Mouse (Mus musculus) frontal cortex, postnatal 10 days (tissue): Measurements from ENCODE around the gene Gm28036.
A peak's percentile ranks its signal among the peaks of the same experiment; 100 is the strongest.

Source experiments
- DNase-seq, 2 experiments: peaks; one replicate each; pipeline ENCODE4 v3.0.0; 2022; ENCODE audit warnings: low spot score in 2 of 2, mixed read lengths in 1 of 2

The Gm28036 gene

GRCm38 (mm10) chr2:156084541-156084940 lies 42.4 kb downstream of the Gm28036 start:
- no peak for DNase-seq

GRCm38 (mm10) chr2:156080391-156080790 lies 46.5 kb downstream of the Gm28036 start:
- DNase-seq = no peak

- DNase-seq = no peak
Measured at GRCm38 (mm10) chr2:156079674-156080073, 47.2 kb downstream of the Gm28036 start.

- no peak for DNase-seq
Measured at GRCm38 (mm10) chr2:156079183-156079560, 47.7 kb downstream of the Gm28036 start.

- DNase-seq = no peak
Measured at GRCm38 (mm10) chr2:156078421-156079182, 48.3 kb downstream of the Gm28036 start.

- no peak for DNase-seq
Measured at GRCm38 (mm10) chr2:156077461-156077860, 49.4 kb downstream of the Gm28036 start.

GRCm38 (mm10) chr2:156073725-156074124 lies 53.2 kb downstream of the Gm28036 start:
- DNase-seq = no peak

- DNase-seq = no peak
Measured at GRCm38 (mm10) chr2:156071236-156071635, 55.7 kb downstream of the Gm28036 start.

- no peak for DNase-seq
Measured at GRCm38 (mm10) chr2:156067916-156068315, 59.0 kb downstream of the Gm28036 start.

GRCm38 (mm10) chr2:156066126-156066525 lies 60.8 kb downstream of the Gm28036 start:
- no peak for DNase-seq

GRCm38 (mm10) chr2:156065099-156066041 lies 61.5 kb downstream of the Gm28036 start, which contains the start of gene Spag4:
TSS of gene Spag4 (plus strand) at chr2:156065175.
- peak; percentile 48 to 68 for DNase-seq

GRCm38 (mm10) chr2:156052816-156053215 lies 74.1 kb downstream of the Gm28036 start, which contains the start of gene Fer1l4:
TSS of gene Fer1l4 (minus strand) at chr2:156052947.
- DNase-seq = no peak

- no peak for DNase-seq
Measured at GRCm38 (mm10) chr2:156047929-156048328, 79.0 kb downstream of the Gm28036 start.

- DNase-seq = no peak
Measured at GRCm38 (mm10) chr2:156042903-156043302, 84.0 kb downstream of the Gm28036 start.

- no peak for DNase-seq
Measured at GRCm38 (mm10) chr2:156039390-156039789, 87.5 kb downstream of the Gm28036 start.

- DNase-seq = no peak
Measured at GRCm38 (mm10) chr2:156025482-156025881, 101.4 kb downstream of the Gm28036 start.
